7 mouse cellular contexts compared by ENCODE assay signal in genomic region chr6:47780576-47781013, GRCm38 (mm10). TPM values are rescaled to one million over a fixed set of nuclear protein-coding genes. Genes with fewer than 3 reads are reported as not detected.
A peak's percentile ranks its signal among the peaks of the same experiment; 100 is the strongest.
DNase-seq lines count a peak whose midpoint lies in the region; ATAC-seq lines count a peak whose summit lies in the region.

No protein-coding gene starts in this region.

- H3K9me3 ChIP-seq in neural tube, embryonic 15.5 days (replicated peaks), result no peaks in the 10 kb centered on the region

- H3K27ac ChIP-seq in neural tube, embryonic 15.5 days (replicated peaks), result no peak overlapping the region

- H3K36me3 ChIP-seq in neural tube, embryonic 15.5 days, result no peaks in the 10 kb centered on the region

- 12% methylated on average over 2 of the region's 2 CpGs for WGBS in neural tube, embryonic 15.5 days

- H3K27me3 ChIP-seq in neural tube, embryonic 15.5 days (replicated peaks), result no peaks in the 10 kb centered on the region

- no peak overlapping the region for H3K9ac ChIP-seq in neural tube, embryonic 15.5 days (replicated peaks)

- peaks cover 13% of the 10 kb centered on the region; the same call in 1 of the 2 replicates for H3K4me1 ChIP-seq in neural tube, embryonic 15.5 days

- peak overlapping the region; percentile 55 for H3K4me2 ChIP-seq in neural tube, embryonic 15.5 days

- peak; percentile 30; the same call in 1 of the 2 replicates for ATAC-seq in erythroblast, adult 5-6 weeks (replicated peaks; ENCODE audit: low FRiP score, poor library complexity, severe bottlenecking)
- ATAC-seq in neural tube, embryonic 15.5 days (ENCODE audit: low FRiP score), result no peak

- DNase-seq in 3T3-L1 (ENCODE audit: low read depth, low spot score), result peak; percentile 83
- DNase-seq in CD4-positive, CD25-positive, alpha-beta regulatory T cell, adult 2 months (ENCODE audit: low read depth, low spot score), result peak; percentile 46
- peak; percentile 15 to 38 for DNase-seq in kidney, postnatal 25 days
- DNase-seq in spleen, postnatal 14 days (ENCODE audit: low spot score in 2 of 2), result no peak
- no peak for DNase-seq in layer of hippocampus, postnatal 25 days (ENCODE audit: extremely low spot score in 1 of 2, low spot score in 1 of 2)

- H3K4me3 ChIP-seq in neural tube, embryonic 15.5 days (replicated peaks), result peak overlapping the region; percentile 51

RNA-seq across cellular contexts. Expression of gene Pdia4, which starts 32.6 kb away (rescaled TPM):
- total RNA-seq in erythroblast, adult 5-6 weeks (2015; ENCODE audit: low replicate concordance), result 18.4 and 22.8 TPM in 2 replicates
- total RNA-seq in erythroblast, adult 5-6 weeks (2017; ENCODE audit: low replicate concordance), result 33.5 and 45.1 TPM in 2 replicates
- 147 and 177 TPM in 2 replicates for polyA plus RNA-seq in neural tube, embryonic 15.5 days (2015; fragmentation: Nextera tagmentation; extraction: Ambion mirVana)
- 10 to 100 TPM; 53.5 to 67.5 TPM for total RNA-seq in layer of hippocampus, postnatal 25 days (2021)

RNA-seq across cellular contexts. Expression of gene Zfp786, which starts 50.1 kb away (rescaled TPM):
- not detected in 2 replicates for total RNA-seq in erythroblast, adult 5-6 weeks (2015; ENCODE audit: low replicate concordance)
- 0.28 TPM in 1 of 2 replicates, not detected in the other for total RNA-seq in erythroblast, adult 5-6 weeks (2017; ENCODE audit: low replicate concordance)
- 14.4 and 16.4 TPM in 2 replicates for polyA plus RNA-seq in neural tube, embryonic 15.5 days (2015; fragmentation: Nextera tagmentation; extraction: Ambion mirVana)
- total RNA-seq in layer of hippocampus, postnatal 25 days (2021), result 1 to 10 TPM; 3.8 to 4.9 TPM

RNA-seq across cellular contexts. Expression of gene Zfp398, which starts 54.9 kb away (rescaled TPM):
- 1.3 and 8.5 TPM in 2 replicates for total RNA-seq in erythroblast, adult 5-6 weeks (2015; ENCODE audit: low replicate concordance)
- total RNA-seq in erythroblast, adult 5-6 weeks (2017; ENCODE audit: low replicate concordance), result 3.5 and 4.3 TPM in 2 replicates
- polyA plus RNA-seq in neural tube, embryonic 15.5 days (2015; fragmentation: Nextera tagmentation; extraction: Ambion mirVana), result 17.3 and 17.4 TPM in 2 replicates
- total RNA-seq in layer of hippocampus, postnatal 25 days (2021), result 10 to 100 TPM; 18.5 to 23.5 TPM

Comparison
In these comparisons a context has a peak if more than half of its experiments do, and no peak if none do; other contexts are left out.
1. DNase-seq: peak in 3T3-L1 (single experiment), CD4-positive, CD25-positive, alpha-beta regulatory T cell, adult 2 months (single experiment) and kidney, postnatal 25 days (2 of 2); none in spleen, postnatal 14 days (0 of 2) and layer of hippocampus, postnatal 25 days (0 of 2).